Mouse (Mus musculus) kidney, postnatal 25 days (tissue): ENCODE measurements around the gene Gucy2e.

Experiments used
- DNase-seq, 2 experiments: peaks; one replicate each; pipeline ENCODE4 v3.0.0; 2021; ENCODE audit warnings: mixed read lengths in 2 of 2

The Gucy2e gene

DNA sequence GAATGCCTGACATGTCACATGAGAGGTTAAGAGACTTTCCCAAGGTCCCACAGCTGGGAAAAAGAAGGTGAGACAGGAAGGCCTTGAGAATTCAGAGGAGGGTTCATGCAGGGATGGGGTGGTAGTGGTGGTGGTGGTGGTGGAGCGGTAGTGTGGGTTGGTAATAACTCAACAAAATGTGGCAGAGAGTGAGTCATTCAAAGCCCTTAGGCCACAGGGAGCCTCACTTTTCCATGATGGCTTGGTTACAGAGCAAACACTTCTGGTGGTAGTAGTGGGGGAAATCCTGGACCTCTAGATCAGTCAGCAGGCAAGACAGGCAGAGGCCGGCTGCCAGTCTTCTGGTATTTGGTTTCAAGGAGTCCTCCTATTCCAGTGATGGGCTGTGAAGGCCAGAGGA lies 64.2 kb downstream of the Gucy2e start:
- DNase-seq: no peak

DNA sequence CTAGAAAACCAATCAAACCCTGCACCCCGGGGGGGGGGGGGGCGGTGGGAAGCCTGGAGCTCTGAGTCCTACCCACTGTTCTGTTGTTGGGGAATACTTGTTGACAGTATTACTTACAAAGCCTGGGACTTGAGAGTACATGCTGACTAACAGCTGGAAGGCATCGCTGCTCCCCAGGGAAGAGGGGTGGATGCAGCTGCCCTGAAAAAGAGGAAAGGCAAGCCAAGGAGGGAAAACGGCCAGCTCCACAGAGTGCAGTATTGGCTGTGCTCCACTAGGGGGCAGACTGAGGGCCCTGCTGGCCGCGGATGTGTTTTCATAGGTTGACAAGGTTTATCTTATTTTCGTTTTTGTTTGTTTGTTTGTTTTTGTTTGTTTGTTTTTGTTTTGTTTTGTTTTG lies 65.2 kb downstream of the Gucy2e start:
- DNase-seq: peak; percentile 66 to 80

DNA sequence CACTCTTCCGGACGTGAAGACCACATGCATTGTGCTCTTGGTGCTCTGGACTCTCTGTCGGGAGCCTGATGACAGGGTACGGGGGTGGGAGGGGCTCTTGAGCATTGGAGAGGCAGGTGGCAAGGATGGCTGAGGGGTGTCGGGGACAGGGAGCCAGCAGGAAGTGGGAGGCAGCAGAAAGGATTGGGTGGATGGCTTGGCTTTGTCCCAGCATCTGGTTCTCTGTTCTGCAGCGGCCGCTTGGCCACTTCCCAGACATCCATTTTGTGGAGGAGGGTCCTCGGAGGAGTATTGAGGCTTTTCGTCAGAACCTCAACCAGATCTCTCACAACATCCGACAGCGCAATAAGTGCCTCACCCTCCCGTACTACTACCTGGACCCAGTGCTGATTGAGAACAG lies 67.5 kb downstream of the Gucy2e start:
- DNase-seq: no peak
